Mouse (Mus musculus) adrenal gland, adult 2 months (tissue): ENCODE results near the gene Sgms1. TPM values are rescaled to one million over a fixed set of nuclear protein-coding genes. Genes with fewer than 3 reads are reported as not detected.

Experiments used
- DNase-seq: peaks from one replicate; pipeline ENCODE4 v3.0.0; 2021
- polyA plus RNA-seq: library from polyadenylated mRNA; depleted of rRNA; stranded (reverse); fragments of >200 nt; gene quantifications from 2 replicates; pipeline ENCODE4 v1.2.3, GENCODE M21; 2012
- total RNA-seq, 2 experiments: library from RNA; stranded (reverse); gene quantifications; 2 replicates each; pipeline ENCODE4 v1.2.3; 2021

Gene Sgms1
- total and polyA plus RNA-seq, 3 experiments: 16.8 to 73.5 (median 71.4) TPM

- DNase-seq: no peak
Observed at GRCm38 (mm10) chr19:32182471-32182870, 207.0 kb downstream of the Sgms1 start.

- DNase-seq: peak; percentile 26
Observed at GRCm38 (mm10) chr19:32181721-32182394, 207.7 kb downstream of the Sgms1 start.

GRCm38 (mm10) chr19:32180756-32181674 is 208.5 kb downstream of the Sgms1 start:
- peak; percentile 87 for DNase-seq

- peak; percentile 27 for DNase-seq
Observed at GRCm38 (mm10) chr19:32179978-32180413, 209.5 kb downstream of the Sgms1 start.

GRCm38 (mm10) chr19:32179514-32179913 is 210.0 kb downstream of the Sgms1 start:
- no peak for DNase-seq

GRCm38 (mm10) chr19:32178161-32178560 is 211.4 kb downstream of the Sgms1 start:
- no peak for DNase-seq

- no peak for DNase-seq
Observed at GRCm38 (mm10) chr19:32176458-32176857, 213.1 kb downstream of the Sgms1 start.

- DNase-seq: no peak
Observed at GRCm38 (mm10) chr19:32175991-32176390, 213.5 kb downstream of the Sgms1 start.

GRCm38 (mm10) chr19:32175013-32175412 is 214.5 kb downstream of the Sgms1 start:
- DNase-seq: peak; percentile 51

GRCm38 (mm10) chr19:32174561-32174960 is 215.0 kb downstream of the Sgms1 start:
- DNase-seq: no peak

GRCm38 (mm10) chr19:32173522-32174184 is 215.9 kb downstream of the Sgms1 start:
- no peak for DNase-seq

- no peak for DNase-seq
Observed at GRCm38 (mm10) chr19:32172511-32172981, 217.0 kb downstream of the Sgms1 start.

- DNase-seq: no peak
Observed at GRCm38 (mm10) chr19:32171981-32172380, 217.5 kb downstream of the Sgms1 start.

- peak; percentile 80 for DNase-seq
Observed at GRCm38 (mm10) chr19:32169634-32170540, 219.6 kb downstream of the Sgms1 start.

- DNase-seq: no peak
Observed at GRCm38 (mm10) chr19:32168031-32168430, 221.5 kb downstream of the Sgms1 start.

GRCm38 (mm10) chr19:32166823-32167605 is 222.5 kb downstream of the Sgms1 start:
- no peak for DNase-seq

GRCm38 (mm10) chr19:32165711-32166110 is 223.8 kb downstream of the Sgms1 start:
- no peak for DNase-seq

- DNase-seq: no peak
Observed at GRCm38 (mm10) chr19:32164128-32164527, 225.4 kb downstream of the Sgms1 start.

GRCm38 (mm10) chr19:32159944-32160343 is 229.6 kb downstream of the Sgms1 start:
- DNase-seq: no peak

GRCm38 (mm10) chr19:32159168-32159567 is 230.3 kb downstream of the Sgms1 start:
- no peak for DNase-seq
